Mouse (Mus musculus) limb, embryonic 12.5 days (tissue): ENCODE results near the gene Slc22a4. TPM values are rescaled to one million over a fixed set of nuclear protein-coding genes. Genes with fewer than 3 reads are reported as not detected.

Experiments used
- ATAC-seq: fragments of 200-750 bp; cut with Nextera tagmentation; 2 replicates; pipeline ENCODE4 v1.8.0; 2017; ENCODE audit warnings: low read depth, moderate TSS enrichment; ENCODE audit not compliant: insufficient number of reproducible peaks, insufficient read depth, low FRiP score, low TSS enrichment
- H3K27ac ChIP-seq: fragments of 300-500 bp; sonication (generic); 2 replicates; pipeline ENCODE4 v1.5.1; 2016; ENCODE audit warnings: mild to moderate bottlenecking, moderate library complexity
- H3K27me3 ChIP-seq: fragments of 300-500 bp; sonication (generic); 2 replicates; pipeline ENCODE4 v1.6.1; 2016; ENCODE audit warnings: mild to moderate bottlenecking, moderate library complexity
- H3K36me3 ChIP-seq: fragments of 300-500 bp; sonication (generic); 2 replicates; pipeline ENCODE4 v1.6.1; 2016; ENCODE audit warnings: mild to moderate bottlenecking, moderate library complexity
- H3K4me1 ChIP-seq: fragments of 300-500 bp; sonication (generic); replicated peaks from 2 replicates; pipeline ENCODE4 v1.6.1; 2016
- H3K4me2 ChIP-seq: fragments of 300-500 bp; sonication (generic); 2 replicates; pipeline ENCODE4 v1.6.1; 2016; ENCODE audit warnings: mild to moderate bottlenecking, moderate library complexity
- H3K4me3 ChIP-seq: fragments of 300-500 bp; sonication (generic); replicated peaks from 2 replicates; pipeline ENCODE4 v1.5.1; 2016; ENCODE audit warnings: mild to moderate bottlenecking
- H3K9ac ChIP-seq: fragments of 300-500 bp; sonication (generic); replicated peaks from 2 replicates; pipeline ENCODE4 v1.6.1; 2016; ENCODE audit warnings: mild to moderate bottlenecking, moderate library complexity
- H3K9me3 ChIP-seq: fragments of 300-500 bp; sonication (generic); 2 replicates; pipeline ENCODE4 v1.6.1; 2016; ENCODE audit warnings: mild to moderate bottlenecking, moderate library complexity
- WGBS: fragments of 180-500 bp; shearing (Covaris S2); methylation state at CpG from one replicate; pipeline ENCODE4 v1.1.7; 2016; 5-methylcytosine and 5-hydroxymethylcytosine counted together
- polyA plus RNA-seq: library from polyadenylated mRNA; unstranded; fragments of >200 nt; fragmentation: Nextera tagmentation; extraction: Ambion mirVana; gene quantifications from 2 replicates; pipeline ENCODE4 v1.2.1, GENCODE M21; 2016

The Slc22a4 gene
- polyA plus RNA-seq, 1 experiment from 2014 or later: 1.7 TPM

GRCm38 (mm10) chr11:54065106-54065914, 37.4 kb upstream of the Slc22a4 start:
- ATAC-seq: no peak
- no peak overlapping the region for H3K4me2 ChIP-seq
- H3K36me3 ChIP-seq: peaks cover 46% of the 10 kb centered on the region
- H3K4me3 ChIP-seq: no peak overlapping the region
- 83% methylated on average over 12 of the region's 12 CpGs for WGBS
- no peaks in the 10 kb centered on the region for H3K27me3 ChIP-seq
- H3K9ac ChIP-seq: no peak overlapping the region
- H3K4me1 ChIP-seq: peaks cover 84% of the 10 kb centered on the region
- no peaks in the 10 kb centered on the region for H3K9me3 ChIP-seq
- no peak overlapping the region for H3K27ac ChIP-seq

GRCm38 (mm10) chr11:54064412-54064978, 36.6 kb upstream of the Slc22a4 start:
- WGBS: 90% methylated on average over 3 of the region's 3 CpGs
- Histone ChIP-seq H3K4me3 (no peak overlapping the region), H3K27ac (no peak overlapping the region), H3K4me2 (no peak overlapping the region), H3K9ac (no peak overlapping the region), H3K36me3 (peaks cover 50% of the 10 kb centered on the region), H3K4me1 (peaks cover 88% of the 10 kb centered on the region), H3K9me3 (no peaks in the 10 kb centered on the region), H3K27me3 (no peaks in the 10 kb centered on the region)
- ATAC-seq: no peak

- peaks cover 95% of the 10 kb centered on the region for H3K4me1 ChIP-seq
- H3K9ac ChIP-seq: no peak overlapping the region
- 85% methylated on average over 10 of the region's 10 CpGs for WGBS
- no peaks in the 10 kb centered on the region for H3K9me3 ChIP-seq
- H3K27me3 ChIP-seq: no peaks in the 10 kb centered on the region
- no peak overlapping the region for H3K4me3 ChIP-seq
- no peak for ATAC-seq
- H3K27ac ChIP-seq: no peak overlapping the region
- H3K36me3 ChIP-seq: peaks cover 54% of the 10 kb centered on the region
- no peak overlapping the region for H3K4me2 ChIP-seq
These were observed 35.5 kb upstream of the Slc22a4 start for GRCm38 (mm10) chr11:54063472-54063775.

- no peak overlapping the region for H3K4me2 ChIP-seq
These were observed 35.0 kb upstream of the Slc22a4 start for GRCm38 (mm10) chr11:54062753-54063471.

GRCm38 (mm10) chr11:54062086-54062752, 34.3 kb upstream of the Slc22a4 start:
- Histone ChIP-seq H3K9me3 (no peaks in the 10 kb centered on the region), H3K27ac (peak overlapping the region; percentile 94), H3K27me3 (no peaks in the 10 kb centered on the region), H3K4me1 (peaks cover 98% of the 10 kb centered on the region), H3K9ac (no peak overlapping the region; the same call in 1 of the 2 replicates), H3K36me3 (peaks cover 54% of the 10 kb centered on the region), H3K4me2 (no peak overlapping the region), H3K4me3 (no peak overlapping the region)
- WGBS: 65% methylated on average over 12 of the region's 12 CpGs
- no peak for ATAC-seq

More at GRCm38 (mm10) chr11:54062753-54063471, 35.0 kb upstream of the Slc22a4 start:
- H3K9me3 ChIP-seq: no peaks in the 10 kb centered on the region
- 62% methylated on average over 9 of the region's 9 CpGs for WGBS
- H3K4me3 ChIP-seq: no peak overlapping the region
- ATAC-seq: no peak
- peak overlapping the region; percentile 94 for H3K27ac ChIP-seq
- H3K9ac ChIP-seq: no peak overlapping the region; the same call in 1 of the 2 replicates
- peaks cover 54% of the 10 kb centered on the region for H3K36me3 ChIP-seq
- peaks cover 98% of the 10 kb centered on the region for H3K4me1 ChIP-seq
- H3K27me3 ChIP-seq: no peaks in the 10 kb centered on the region

- Histone ChIP-seq H3K4me2 (peak overlapping the region; percentile 37), H3K27me3 (no peaks in the 10 kb centered on the region), H3K4me1 (peaks cover 92% of the 10 kb centered on the region), H3K9me3 (no peaks in the 10 kb centered on the region), H3K4me3 (no peak overlapping the region), H3K9ac (peak overlapping the region; percentile 31; the same call in 1 of the 2 replicates), H3K27ac (peak overlapping the region; percentile 94), H3K36me3 (peaks cover 60% of the 10 kb centered on the region)
- 4% methylated on average over 9 of the region's 9 CpGs for WGBS
- peak; percentile 60 for ATAC-seq
These were observed 32.4 kb upstream of the Slc22a4 start for GRCm38 (mm10) chr11:54060316-54060715.

- peaks cover 85% of the 10 kb centered on the region for H3K4me1 ChIP-seq
- WGBS: 56% methylated on average over 1 of the region's 1 CpGs
- peak overlapping the region; percentile 94 for H3K27ac ChIP-seq
- no peaks in the 10 kb centered on the region for H3K9me3 ChIP-seq
- no peaks in the 10 kb centered on the region for H3K27me3 ChIP-seq
- H3K4me2 ChIP-seq: no peak overlapping the region
- ATAC-seq: no peak
- no peak overlapping the region for H3K9ac ChIP-seq
- H3K36me3 ChIP-seq: peaks cover 63% of the 10 kb centered on the region
- no peak overlapping the region for H3K4me3 ChIP-seq
These were observed 31.6 kb upstream of the Slc22a4 start for GRCm38 (mm10) chr11:54059526-54059925.

GRCm38 (mm10) chr11:54058643-54059042, 30.8 kb upstream of the Slc22a4 start:
- Histone ChIP-seq H3K4me2 (peak overlapping the region; percentile 19), H3K27ac (peak overlapping the region; percentile 94), H3K27me3 (no peaks in the 10 kb centered on the region), H3K4me1 (peaks cover 79% of the 10 kb centered on the region), H3K4me3 (no peak overlapping the region), H3K36me3 (peaks cover 58% of the 10 kb centered on the region), H3K9me3 (no peaks in the 10 kb centered on the region), H3K9ac (no peak overlapping the region)
- 21% methylated on average over 6 of the region's 6 CpGs for WGBS
- no peak for ATAC-seq

- Histone ChIP-seq H3K4me1 (peaks cover 74% of the 10 kb centered on the region), H3K36me3 (peaks cover 58% of the 10 kb centered on the region), H3K9me3 (no peaks in the 10 kb centered on the region), H3K9ac (no peak overlapping the region), H3K27me3 (no peaks in the 10 kb centered on the region), H3K4me3 (no peak overlapping the region), H3K4me2 (peak overlapping the region; percentile 19), H3K27ac (peak overlapping the region; percentile 94)
- WGBS: 30% methylated on average over 10 of the region's 10 CpGs
- no peak for ATAC-seq
These were observed 30.2 kb upstream of the Slc22a4 start for GRCm38 (mm10) chr11:54058056-54058617.

GRCm38 (mm10) chr11:54057428-54057827, 29.5 kb upstream of the Slc22a4 start:
- 10% methylated on average over 2 of the region's 2 CpGs for WGBS
- Histone ChIP-seq H3K4me3 (no peak overlapping the region), H3K27ac (peak overlapping the region; percentile 94), H3K27me3 (no peaks in the 10 kb centered on the region), H3K4me1 (peaks cover 67% of the 10 kb centered on the region), H3K9ac (no peak overlapping the region), H3K4me2 (peak overlapping the region; percentile 35), H3K36me3 (peaks cover 59% of the 10 kb centered on the region), H3K9me3 (no peaks in the 10 kb centered on the region)
- peak; percentile 56 for ATAC-seq
